Mouse (Mus musculus) c-Kit-positive CD71-positive TER-119-positive erythroid progenitor cells, embryonic 14.5 days (primary cell): ENCODE measurements around the gene Knl1.

ENCODE experiments used
- DNase-seq: peaks from one replicate; pipeline ENCODE4 v3.0.0-alpha.2; 2013; ENCODE audit warnings: low spot score

Knl1 gene

DNA sequence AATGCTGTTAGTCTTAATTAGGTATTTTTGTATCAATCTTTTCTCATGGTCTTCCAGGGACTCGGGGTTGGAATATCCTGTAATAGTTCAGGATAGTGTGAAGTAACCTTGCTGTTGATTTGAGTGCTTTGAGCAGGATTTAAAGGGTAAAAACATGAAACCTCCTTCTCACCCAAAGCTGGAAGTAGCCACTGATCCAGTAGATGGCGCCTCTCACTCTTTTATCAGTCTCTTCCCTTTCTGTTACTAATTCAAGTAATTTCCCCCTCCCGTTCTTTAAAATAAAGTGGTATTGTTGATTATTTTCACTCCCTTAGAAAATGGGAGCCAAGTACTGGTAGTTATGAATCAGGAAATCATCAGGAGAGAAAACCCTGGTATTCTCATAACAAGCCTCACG is 6.0 kb upstream of the Knl1 start:
- no peak for DNase-seq

GRCm38 (mm10) chr2:119045163-119045562 is 1.8 kb upstream of the Knl1 start:
- no peak for DNase-seq

DNA sequence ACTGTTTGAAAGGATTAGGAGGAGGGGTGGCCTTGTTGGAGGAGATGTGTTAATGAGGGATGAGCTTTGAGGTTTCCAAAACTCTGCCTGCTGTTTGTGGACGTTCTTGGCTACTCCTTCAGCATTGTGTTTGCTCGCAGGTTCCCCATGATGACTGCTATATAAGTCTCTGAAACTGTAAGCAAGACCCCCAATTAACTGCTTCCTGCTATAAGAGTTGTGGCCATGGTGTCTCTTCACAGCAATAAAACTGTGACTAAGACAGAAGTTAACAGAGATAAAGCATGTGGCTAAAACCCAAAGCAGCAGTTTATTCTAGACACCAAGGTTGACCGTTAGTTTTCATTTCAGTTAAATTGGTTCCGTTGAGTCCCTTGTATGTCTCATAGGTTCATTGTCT is 930 bp downstream of the Knl1 start:
- DNase-seq = no peak

GRCm38 (mm10) chr2:119050132-119050650 is 3.3 kb downstream of the Knl1 start:
- DNase-seq = no peak

GRCm38 (mm10) chr2:119060139-119060538 is 13.2 kb downstream of the Knl1 start:
- DNase-seq = peak; percentile 24

GRCm38 (mm10) chr2:119072397-119072796 is 25.5 kb downstream of the Knl1 start:
- DNase-seq = no peak

GRCm38 (mm10) chr2:119086156-119086555 is 39.2 kb downstream of the Knl1 start:
- DNase-seq = no peak

DNA sequence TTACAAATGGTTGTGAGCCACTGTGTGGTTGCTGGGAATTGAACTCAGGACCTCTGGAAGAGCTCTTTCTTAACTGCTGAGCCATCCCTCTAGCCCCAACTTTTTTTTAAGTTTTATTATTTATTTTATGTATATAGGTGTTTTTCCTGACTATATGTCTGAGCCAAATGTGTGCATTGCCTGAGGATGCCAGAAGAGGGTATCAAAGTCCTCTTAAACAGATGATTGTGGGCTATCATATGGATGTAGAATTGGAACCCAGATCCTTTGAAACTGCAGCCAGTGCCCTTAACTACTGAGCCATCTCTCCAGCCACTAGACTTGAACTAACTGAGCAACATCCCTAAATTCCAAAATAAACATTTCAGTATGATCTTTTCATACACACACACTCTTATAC is 54.6 kb downstream of the Knl1 start:
- peak; percentile 40 for DNase-seq

GRCm38 (mm10) chr2:119106583-119106982 is 59.7 kb downstream of the Knl1 start:
- DNase-seq = no peak

DNA sequence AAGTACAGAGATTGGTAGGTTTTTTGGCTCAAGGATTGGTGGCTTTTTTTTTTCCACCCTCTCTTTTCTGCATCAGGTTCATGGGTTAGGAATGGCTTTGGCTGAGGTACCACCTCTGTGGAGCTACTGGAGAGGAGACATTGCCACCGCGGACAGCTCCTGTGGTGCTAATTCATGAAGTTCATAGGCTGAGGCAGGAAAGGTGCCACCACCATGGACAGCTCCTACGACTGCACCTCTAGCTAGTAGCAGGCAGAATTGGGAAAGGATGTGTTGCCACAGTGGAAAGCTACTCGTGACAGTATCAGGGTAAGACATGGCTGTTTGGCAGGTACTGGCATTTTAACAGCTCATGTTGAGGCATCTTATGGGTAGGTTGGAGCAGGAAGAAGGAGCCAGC is 61.6 kb downstream of the Knl1 start:
- DNase-seq = peak; percentile 48

DNA sequence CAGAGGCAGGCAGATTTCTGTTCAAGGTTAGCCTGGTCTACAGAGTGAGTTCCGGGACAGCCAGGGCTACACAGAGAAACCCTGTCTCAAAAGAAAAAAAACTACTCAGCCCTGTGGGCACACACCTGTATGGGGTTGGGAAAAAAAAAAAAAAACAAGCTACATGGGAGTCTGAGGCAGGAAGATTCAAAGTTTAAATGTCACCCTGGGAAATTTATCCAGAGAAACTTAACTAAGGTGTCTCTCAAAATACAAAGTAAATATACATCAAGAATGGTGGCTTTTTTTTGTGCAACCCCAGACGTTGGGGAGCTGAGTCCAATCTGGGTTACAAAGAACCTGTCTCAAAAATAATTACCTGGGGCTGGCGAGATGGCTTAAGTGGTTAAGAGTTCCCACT is 64.1 kb downstream of the Knl1 start:
- DNase-seq = no peak

DNA sequence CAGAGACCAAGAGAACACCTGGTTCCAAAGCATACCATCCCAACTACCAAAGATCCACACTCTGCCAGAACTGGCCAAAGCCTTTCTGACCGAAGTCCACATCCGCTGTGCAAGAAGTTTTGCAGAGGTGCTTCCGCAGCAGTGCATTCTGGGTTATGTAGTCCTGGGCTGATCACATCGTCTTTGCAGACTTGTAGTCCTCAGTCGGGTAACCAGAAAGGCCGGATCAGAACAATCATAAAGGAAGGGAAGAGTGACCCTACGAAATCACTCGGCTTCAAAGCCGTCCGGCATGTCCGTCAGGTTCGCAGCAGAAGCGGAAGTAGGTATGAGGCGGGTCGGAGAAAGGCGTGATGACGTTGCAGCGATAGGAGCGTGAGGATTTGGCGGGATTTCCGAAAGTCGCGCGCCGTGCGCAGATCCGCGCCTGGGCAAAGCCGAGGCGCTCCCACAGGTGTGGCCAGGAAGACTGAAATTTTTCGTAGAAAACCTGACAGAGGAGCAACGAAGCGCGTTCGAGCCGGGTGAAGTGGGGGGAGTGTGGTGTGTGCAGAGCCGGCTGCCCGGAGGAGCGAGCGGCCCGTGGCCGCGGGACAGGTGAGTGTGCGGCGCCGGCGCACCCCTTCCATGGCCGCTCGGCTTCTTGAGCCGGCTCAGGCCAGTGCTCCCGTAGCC is 65.7 kb downstream of the Knl1 start, which contains the start of gene Rad51:
Rad51 (plus strand) TSS at position 356 of the 675 bp plus-strand sequence.
- DNase-seq = peak; percentile 90

DNA sequence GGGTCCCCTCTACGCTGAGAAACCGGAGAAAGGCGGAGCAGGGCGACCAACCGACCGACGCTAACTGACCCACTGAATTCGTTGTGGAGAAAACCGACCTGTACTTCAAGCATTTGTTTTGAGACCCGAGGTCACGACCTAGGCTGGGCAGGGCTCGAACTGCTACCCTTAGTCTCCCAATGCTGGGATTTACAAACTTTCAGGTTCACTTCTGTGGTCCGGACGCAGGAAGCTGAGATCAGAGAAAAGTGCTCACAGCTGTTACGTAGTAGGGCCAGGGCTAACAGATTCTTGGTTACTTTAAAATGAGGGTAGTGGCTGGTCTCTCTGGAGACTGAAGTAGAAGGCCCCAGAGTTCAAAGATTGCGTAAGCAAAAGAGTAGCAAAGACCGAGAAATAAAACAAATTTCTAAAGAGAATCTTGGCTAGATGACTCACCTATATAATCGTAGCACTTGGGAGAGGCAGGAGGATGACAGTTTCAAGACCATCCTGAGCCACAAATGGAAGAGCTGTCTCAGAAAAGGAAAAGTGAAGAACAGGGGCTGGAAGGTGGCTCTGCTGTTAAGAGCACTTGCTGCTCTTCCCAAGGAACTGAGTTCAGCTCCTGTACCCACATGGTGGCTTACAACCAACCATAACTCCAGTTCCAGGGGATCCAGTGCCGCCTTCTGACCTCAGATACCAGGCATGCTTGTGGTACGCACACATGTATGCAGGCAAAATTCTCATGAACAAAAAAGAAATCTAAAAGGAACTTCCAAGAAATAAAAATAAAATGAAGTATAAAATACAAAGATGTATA is 66.4 kb downstream of the Knl1 start:
- DNase-seq = peak; percentile 29

DNA sequence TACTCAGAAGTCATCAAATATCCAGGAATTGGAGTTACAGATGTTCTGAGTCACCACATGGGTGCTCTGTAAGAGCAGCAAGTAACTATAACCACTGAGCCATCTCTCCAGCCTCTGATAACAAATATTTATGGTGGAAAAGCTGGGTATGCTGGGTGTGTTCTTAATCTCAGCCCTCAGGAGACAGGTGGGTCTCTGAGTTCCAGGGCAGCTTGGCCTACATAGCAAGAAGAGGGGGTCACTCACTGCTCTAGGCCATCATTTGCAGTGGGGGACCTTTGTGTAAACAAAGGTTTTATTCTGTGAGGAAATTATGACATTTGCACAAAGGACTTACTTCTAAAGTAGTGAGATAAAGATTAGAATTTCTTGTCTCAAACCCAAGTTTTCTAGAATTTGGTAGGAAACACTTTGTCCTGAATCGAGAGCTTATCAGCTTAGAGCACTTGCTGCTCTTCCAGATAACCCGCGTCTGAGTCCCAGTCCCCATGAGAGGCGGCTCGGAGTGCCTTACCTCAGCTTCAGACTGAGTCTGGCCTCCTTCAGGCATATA is 89.5 kb downstream of the Knl1 start:
- peak; percentile 83 for DNase-seq

GRCm38 (mm10) chr2:119145199-119145598 is 98.3 kb downstream of the Knl1 start:
- DNase-seq = no peak

- DNase-seq = no peak
Measured at GRCm38 (mm10) chr2:119146435-119146834, 99.5 kb downstream of the Knl1 start.

- no peak for DNase-seq
Measured at GRCm38 (mm10) chr2:119147160-119147678, 100.3 kb downstream of the Knl1 start.

GRCm38 (mm10) chr2:119147775-119148174 is 100.9 kb downstream of the Knl1 start:
- no peak for DNase-seq

DNA sequence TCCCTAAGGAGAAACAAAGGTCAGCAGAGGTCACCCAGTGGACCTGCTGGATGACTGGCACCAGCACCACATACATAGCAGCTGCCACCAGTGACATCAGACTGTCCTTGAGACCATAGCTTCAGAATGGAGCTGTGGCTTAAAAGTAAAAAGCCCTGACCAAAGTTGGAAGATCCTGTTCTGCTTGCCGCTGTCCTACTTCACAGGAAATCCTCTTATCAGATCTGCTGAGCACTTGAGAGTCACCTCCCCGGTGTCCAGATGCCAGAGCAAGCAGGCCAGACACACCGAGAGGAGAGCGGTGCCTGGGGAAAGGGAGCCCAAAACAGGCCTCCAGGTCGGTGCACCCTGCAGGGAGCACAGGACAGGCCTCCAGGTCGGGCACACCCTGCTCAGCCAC is 105.3 kb downstream of the Knl1 start:
- DNase-seq = no peak

DNA sequence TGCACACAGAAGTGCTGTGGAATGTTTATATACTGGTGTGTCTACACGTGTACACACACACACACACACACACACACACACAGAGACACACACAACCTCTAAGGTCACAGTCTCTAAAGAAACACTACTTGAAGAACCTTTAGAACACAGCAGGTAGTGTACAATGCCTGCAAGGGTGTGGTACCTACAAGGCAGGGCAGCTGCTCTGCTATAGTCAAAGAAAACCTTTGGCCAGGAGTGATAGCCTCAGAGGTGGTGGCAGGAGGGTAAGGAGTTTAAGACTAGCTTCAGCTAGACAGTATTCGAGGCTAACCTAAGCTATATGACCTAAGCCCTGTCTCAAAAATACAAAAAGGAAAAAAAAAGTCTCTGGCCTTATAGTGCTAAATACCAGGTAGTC is 107.8 kb downstream of the Knl1 start:
- no peak for DNase-seq
